Mouse (Mus musculus) induced T-regulatory cell, adult 2 months (primary cell): ENCODE measurements around the gene Vsig2.

Source experiments
- DNase-seq: peaks from one replicate; pipeline ENCODE4 v3.0.0-alpha.2; 2012; ENCODE audit warnings: low read depth

The Vsig2 gene

DNA sequence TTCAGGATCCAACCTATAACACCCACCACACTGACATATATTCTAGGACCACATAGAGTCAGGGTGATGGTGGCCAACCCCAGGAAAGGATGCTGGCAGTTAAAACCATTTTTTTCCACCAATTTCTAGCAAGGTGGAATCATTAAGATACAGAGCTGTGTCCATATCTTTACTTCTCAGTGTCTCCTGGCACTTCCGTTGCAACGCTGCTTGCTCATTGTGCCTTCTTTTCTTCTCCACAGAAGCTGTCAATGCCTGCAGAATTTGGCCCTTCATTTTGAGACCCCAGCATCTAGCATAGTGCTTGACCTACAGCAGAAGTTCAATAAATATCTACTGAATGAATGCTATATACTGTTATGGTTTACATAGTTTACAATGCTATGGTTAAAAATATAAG is 28.0 kb downstream of the Vsig2 start:
- DNase-seq, result no peak

DNA sequence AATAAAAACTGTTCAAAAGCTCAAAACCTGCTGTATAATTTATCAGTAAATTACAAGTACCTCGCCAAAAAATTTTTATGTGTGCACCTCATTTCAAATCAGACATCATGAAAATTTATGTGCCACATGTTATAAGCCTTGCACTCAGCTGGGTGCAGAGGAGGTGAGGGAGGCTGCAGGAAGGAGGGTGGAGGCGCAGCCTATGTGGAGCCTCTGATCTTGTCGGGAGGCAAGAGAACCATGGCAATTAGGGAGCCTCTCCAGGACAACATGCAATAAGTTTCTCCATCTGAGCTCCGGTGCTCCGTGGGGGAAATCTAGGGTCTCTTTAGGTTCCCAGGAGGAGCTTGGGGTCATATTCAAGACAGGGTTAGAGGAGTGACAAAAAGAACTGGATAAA is 28.4 kb downstream of the Vsig2 start:
- no peak for DNase-seq

DNA sequence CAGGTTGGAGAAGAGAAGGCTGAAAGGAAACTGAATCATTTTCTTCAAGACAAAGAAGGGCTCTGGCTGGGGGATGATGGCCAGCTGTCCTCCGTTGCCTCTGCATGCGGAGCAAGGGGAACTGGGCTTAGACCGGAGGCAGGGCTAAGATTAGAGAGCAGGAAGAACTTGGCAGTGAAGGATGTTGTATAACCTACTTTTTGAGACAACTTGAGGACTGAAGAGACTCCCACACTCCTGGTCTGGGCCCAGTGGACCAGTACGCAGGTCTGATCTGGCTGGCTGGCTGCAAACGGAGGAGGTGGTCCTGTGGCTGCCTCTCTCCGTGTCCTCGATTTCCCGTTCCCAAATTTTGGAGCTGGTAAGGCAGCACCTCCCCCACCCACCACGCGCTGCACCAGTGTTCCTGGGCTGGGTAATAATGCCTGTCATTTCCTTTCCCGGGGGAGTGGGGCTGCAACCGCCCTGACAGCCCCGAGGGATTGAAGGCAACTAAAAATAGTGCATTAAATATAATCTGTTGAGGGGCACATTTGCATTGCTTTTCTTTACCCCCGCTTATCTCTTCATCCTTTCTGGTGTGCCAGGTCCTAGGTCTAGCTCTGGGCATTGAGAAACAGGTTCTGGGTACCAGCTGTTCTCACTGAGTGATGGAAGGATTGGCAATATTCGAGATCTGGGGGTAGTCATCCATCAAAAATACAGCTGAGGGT is 29.0 kb downstream of the Vsig2 start:
- no peak for DNase-seq

DNA sequence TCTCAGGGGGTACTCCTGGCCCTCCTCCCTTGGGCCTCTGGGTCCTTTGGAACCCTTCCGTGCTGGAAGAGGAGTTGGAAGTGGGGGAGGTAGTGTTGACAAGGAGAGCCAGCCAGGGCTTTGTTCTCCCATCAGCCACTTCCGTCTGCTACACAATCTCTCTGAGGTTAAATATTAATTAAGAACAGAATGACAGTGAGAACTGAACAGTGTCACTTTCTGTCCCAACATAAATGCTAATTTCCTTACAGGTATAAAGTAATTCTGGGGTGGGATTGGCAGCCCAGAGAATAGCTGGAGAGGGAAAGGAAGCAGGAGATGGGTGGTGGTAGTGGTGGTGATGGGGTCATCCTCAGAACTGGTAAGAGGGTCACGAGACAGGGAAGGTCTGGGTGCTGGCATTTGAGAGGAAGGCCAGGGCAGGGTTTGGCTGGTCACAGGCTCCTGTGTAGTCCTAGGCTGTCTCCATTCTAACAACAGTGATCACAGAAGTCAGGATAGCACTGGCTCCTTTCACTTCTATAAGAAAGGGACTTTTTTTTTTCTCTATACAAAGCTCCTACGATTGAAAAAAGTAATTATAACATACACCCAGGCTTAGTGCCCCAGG is 29.7 kb downstream of the Vsig2 start:
- no peak for DNase-seq

DNA sequence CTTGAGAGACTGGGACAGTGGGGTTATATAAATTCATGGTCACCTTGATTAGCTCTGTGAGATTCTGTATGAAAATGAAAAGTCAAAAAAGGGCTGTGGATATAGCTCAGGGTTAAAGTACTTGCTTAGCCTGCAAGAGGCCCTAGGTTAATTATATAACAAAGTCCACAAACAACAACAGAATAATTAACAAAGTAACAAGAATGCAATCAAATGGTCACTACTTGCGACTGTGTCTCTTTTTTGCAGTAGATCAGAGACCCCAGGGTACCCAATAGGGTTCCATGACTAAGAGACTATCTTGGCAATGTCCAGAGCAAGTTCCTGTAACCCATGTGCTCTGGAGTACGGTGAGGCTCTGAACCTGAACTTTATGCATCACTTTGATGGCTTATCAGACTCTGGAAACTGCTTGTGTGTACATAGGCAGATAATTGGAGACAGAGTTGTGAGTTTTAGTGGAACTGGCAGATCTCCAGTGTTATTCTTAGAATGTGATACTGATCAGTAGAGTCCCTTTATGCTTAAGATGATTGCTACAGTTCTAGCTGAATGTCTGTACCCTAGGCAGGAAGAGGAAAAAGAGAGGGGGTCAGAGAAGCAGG is 30.3 kb downstream of the Vsig2 start:
- DNase-seq, result no peak

DNA sequence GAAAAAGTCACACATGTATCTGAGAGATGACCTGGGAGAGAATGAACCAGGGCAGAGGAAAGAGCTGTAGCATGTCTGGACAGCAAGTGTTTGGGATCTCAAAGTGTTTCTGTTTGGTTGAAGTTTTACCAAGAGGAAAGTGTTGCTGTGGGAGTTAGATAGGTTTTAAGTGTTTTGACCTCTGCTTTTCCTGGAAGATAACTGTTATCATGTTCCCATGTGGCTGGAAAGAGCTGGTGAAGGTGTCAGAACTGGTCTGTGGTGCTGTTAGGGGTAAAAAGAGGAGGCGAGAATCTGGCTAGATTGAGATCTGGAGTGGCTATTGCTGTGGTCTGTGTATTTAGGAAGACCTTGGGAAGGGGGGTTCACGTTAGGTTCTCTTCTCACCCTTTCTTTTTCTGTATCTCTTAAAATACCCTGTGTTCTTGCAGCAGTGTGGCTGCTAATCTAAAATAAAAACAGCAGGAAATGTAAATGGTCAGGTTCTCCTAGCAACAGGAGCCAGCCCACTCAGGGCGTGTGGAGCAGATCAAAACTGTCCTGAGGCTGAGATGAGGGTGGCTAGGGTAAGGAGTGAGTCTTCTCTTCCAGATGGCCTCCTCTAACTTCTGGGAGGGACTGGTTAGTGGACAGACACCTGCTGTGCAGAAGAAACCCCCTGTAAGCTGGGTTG is 33.3 kb downstream of the Vsig2 start:
- no peak for DNase-seq

DNA sequence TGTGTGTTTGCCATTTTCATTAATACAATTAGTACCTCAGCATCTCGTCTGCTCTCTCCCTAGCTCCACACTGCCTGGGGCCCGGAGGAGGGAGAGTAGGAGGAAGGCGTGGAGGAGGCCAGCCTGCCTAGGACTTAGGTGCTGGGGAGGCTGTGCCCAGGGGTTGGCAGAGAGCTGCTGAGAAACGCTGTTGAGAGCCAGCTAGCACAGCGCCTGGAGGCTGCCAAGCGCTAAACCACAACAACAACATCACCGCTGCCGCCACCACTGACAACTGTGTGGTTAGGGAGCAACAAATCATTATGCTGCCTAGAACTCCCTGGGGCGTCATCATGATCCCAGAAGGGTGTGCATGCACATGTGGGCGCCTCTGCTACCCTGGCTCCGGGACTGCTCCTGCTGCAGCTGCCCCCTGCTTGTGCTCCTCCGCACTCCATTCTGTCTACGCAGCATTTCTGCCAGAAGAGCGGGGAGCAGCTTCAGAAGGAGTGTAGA is 37.4 kb downstream of the Vsig2 start:
- no peak for DNase-seq

DNA sequence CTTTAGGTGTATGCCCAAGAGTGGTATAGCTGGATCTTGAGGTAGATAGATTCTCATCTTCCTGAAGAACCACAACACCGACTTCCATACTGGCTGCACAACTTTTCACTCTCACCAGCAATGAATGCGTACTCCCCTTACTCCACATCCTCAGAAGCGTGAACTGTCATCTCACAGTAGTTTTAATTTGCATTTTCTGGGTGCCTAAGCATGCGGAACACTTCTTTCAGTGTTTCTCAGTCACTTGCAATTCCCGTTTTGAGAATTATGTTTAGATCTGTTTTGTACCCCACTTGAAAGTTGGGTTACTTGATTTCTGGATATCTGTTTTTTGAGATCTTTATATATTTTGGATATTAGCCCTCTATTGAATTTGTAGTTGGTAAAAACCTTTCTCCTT is 44.5 kb downstream of the Vsig2 start:
- no peak for DNase-seq

DNA sequence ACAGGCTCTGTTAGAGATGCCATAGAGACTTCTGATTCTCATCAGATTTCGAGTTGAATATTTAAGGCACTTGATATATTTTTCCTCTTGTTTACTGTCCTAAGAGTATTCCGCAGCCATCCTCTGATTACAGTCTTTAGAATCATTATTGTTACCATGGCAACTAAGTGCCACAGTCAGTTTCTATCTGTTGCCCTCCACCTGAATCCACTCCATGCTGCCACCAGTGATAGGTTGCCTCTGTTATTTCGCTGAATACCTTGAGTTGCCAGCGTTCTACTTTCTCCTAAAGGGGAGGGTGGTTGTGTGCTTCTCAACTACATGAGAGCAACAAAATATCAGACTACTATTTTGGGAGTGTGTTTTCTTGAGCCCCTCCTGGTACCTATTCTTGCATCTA is 47.7 kb downstream of the Vsig2 start:
- no peak for DNase-seq

DNA sequence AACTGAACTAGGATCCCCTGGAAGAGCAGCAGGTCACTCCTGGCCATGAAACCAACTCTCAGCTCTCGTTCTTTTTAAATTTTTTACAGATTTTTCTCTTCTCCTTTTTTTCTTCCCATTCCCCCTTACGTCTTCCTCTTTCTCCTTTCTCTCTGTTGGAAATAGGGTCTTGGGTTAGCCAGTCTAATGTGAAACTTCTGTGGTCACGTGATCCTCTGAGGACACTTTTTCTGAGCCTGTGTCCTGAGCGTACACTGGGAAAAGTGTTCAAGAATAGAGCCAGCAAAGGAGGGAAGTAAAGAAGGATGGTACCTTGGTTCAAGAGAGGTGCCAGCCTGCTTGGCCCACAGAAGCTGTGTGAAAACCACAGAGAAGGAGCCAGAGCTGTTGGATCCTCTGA is 51.3 kb downstream of the Vsig2 start:
- no peak for DNase-seq

DNA sequence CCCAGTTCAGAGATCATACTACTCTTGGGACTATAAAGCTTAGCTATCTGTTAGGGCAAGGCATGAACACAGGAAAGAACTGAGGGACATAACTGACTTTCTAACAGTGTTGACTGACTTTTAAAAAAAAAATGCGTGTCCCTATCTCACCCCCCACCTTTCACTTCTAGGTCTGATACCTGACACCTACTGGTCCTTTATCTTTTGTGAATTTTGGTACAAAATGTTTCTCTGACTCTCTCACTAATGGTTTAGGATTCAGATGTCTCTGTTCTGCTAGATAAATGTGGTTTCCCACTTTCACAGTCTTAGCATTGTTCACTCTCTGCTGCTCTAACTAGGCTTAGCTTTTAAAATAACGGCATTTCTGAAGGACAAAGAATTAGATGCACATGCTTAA is 53.0 kb downstream of the Vsig2 start:
- DNase-seq, result no peak

DNA sequence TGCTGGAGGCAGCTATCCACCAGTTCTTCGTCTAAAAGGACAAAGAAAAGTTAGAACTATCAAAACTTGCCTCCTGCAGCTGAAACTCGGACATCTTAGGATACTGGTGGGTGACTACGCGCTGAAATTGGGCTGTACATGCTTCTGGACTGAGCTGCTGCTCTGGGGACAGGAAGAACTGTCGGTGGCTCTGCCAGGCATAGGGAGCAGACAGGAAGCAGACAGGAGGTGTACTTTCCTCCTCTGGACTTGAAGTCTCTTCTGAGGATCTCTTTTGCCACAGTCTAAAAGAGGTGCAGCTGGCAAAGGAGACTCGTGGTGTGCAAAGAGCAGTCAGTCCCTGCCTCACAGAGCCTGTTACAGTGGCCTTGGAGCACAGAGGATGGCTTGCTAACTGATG is 53.6 kb downstream of the Vsig2 start:
- no peak for DNase-seq

DNA sequence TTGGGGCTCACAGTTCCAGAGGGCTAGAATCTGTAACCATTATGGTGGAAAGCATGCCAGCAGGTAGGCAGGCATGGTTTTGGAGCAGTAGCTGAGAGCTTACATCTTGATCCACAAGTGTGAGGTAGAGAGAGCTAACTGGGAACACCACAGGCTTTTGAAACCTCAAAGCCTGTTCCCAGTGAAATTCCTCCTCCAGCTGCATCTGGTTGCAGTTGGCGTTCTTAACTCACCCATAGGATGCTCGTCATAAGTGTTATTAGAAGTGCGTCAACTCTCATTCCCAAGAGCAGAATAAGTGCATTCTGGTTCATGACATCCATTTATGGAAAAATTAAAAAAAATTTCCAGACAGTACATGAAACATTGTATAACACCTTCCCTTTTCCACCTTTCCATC is 54.6 kb downstream of the Vsig2 start:
- no peak for DNase-seq
